Mouse (Mus musculus) cerebellum, postnatal 14 days (tissue): Measurements from ENCODE around the gene Prss45.
"Not testable (repeated sequence)": the region's sequence is repeated elsewhere in the genome, so short reads cannot be mapped to it uniquely, and the experiment has no call there.

Source experiments
- DNase-seq, 2 experiments: peaks; one replicate each; pipeline ENCODE4 v3.0.0; 2021; ENCODE audit warnings: mixed read lengths in 2 of 2

The Prss45 gene

GRCm38 (mm10) chr9:110834411-110834810, at the start of gene Prss45:
Gene Prss45 (plus strand): TSS chr9:110834588.
- no peak for DNase-seq

GRCm38 (mm10) chr9:110788169-110788568, 46.2 kb upstream of the Prss45 start:
- no peak for DNase-seq

- DNase-seq = no peak
Observed at GRCm38 (mm10) chr9:110790462-110790861, 43.9 kb upstream of the Prss45 start.

- no peak for DNase-seq
Observed at GRCm38 (mm10) chr9:110797013-110797412, 37.4 kb upstream of the Prss45 start.

GRCm38 (mm10) chr9:110797866-110798265, 36.5 kb upstream of the Prss45 start, which contains the start of gene Prss42:
Gene Prss42 (plus strand): TSS chr9:110798166.
- DNase-seq = no peak

- no peak for DNase-seq
Observed at GRCm38 (mm10) chr9:110800834-110801479, 33.4 kb upstream of the Prss45 start.

- no peak for DNase-seq
Observed at GRCm38 (mm10) chr9:110803294-110803693, 31.1 kb upstream of the Prss45 start.

GRCm38 (mm10) chr9:110810051-110810450, 24.3 kb upstream of the Prss45 start:
- no peak for DNase-seq

GRCm38 (mm10) chr9:110813789-110814188, 20.6 kb upstream of the Prss45 start, which contains the start of gene Prss44:
Gene Prss44 (plus strand): TSS chr9:110813994.
- DNase-seq = no peak

- DNase-seq = not testable (repeated sequence)
Observed at GRCm38 (mm10) chr9:110820546-110820945, 13.8 kb upstream of the Prss45 start.

- DNase-seq = no peak
Observed at GRCm38 (mm10) chr9:110821436-110821835, 13.0 kb upstream of the Prss45 start.

- peak; percentile 51 to 56 for DNase-seq
Observed at GRCm38 (mm10) chr9:110825426-110825825, 9.0 kb upstream of the Prss45 start.

- peak in 1 of 2 experiments; percentile 11 for DNase-seq
Observed at GRCm38 (mm10) chr9:110825832-110826231, 8.6 kb upstream of the Prss45 start.

- DNase-seq = no peak
Observed at GRCm38 (mm10) chr9:110826390-110826789, 8.0 kb upstream of the Prss45 start, which contains the start of gene Prss43. Gene Prss43 (plus strand): TSS chr9:110826690.

- no peak for DNase-seq
Observed at GRCm38 (mm10) chr9:110833021-110833420, 1.4 kb upstream of the Prss45 start.

GRCm38 (mm10) chr9:110834961-110835360, 573 bp downstream of the Prss45 start:
- no peak for DNase-seq

GRCm38 (mm10) chr9:110836112-110836511, 1.7 kb downstream of the Prss45 start:
- no peak for DNase-seq

- DNase-seq = no peak
Observed at GRCm38 (mm10) chr9:110840905-110841304, 6.5 kb downstream of the Prss45 start.

- DNase-seq = no peak
Observed at GRCm38 (mm10) chr9:110841438-110841837, 7.0 kb downstream of the Prss45 start.

- DNase-seq = no peak
Observed at GRCm38 (mm10) chr9:110844206-110844605, 9.8 kb downstream of the Prss45 start, which contains the start of gene Prss46. Gene Prss46 (plus strand): TSS chr9:110844506.

- DNase-seq = no peak
Observed at GRCm38 (mm10) chr9:110849162-110849561, 14.8 kb downstream of the Prss45 start.

- no peak for DNase-seq
Observed at GRCm38 (mm10) chr9:110855903-110856302, 21.5 kb downstream of the Prss45 start.

GRCm38 (mm10) chr9:110856920-110857319, 22.5 kb downstream of the Prss45 start:
- DNase-seq = no peak

- no peak for DNase-seq
Observed at GRCm38 (mm10) chr9:110857781-110858472, 23.5 kb downstream of the Prss45 start, which contains the start of gene Prss50. Gene Prss50 (plus strand): TSS chr9:110857967.
